Mouse (Mus musculus): ENCODE measurements around the gene Brinp2. TPM values are rescaled to one million over a fixed set of nuclear protein-coding genes. Genes with fewer than 3 reads are reported as not detected.

Gene Brinp2
- polyA plus RNA-seq, 1 experiment from 2014 or later: 0.44 TPM

- H3K27ac ChIP-seq: no peak overlapping the region
- no peak for DNase-seq (ENCODE audit: low spot score)
- no peaks in the 10 kb centered on the region for H3K9me3 ChIP-seq
- no peak overlapping the region for H3K4me3 ChIP-seq
- no peaks in the 10 kb centered on the region for H3K36me3 ChIP-seq
- H3K27me3 ChIP-seq (ENCODE audit: insufficient read depth, poor library complexity, severe bottlenecking): peaks cover 51% of the 10 kb centered on the region
- no peaks in the 10 kb centered on the region for H3K4me1 ChIP-seq
- 72% methylated on average over 5 of the region's 5 CpGs for WGBS
Measured at GRCm38 (mm10) chr1:158353656-158354371, 2.3 kb downstream of the Brinp2 start.

- no peaks in the 10 kb centered on the region for H3K4me1 ChIP-seq
- DNase-seq (ENCODE audit: low spot score): no peak
- no peak overlapping the region for H3K4me3 ChIP-seq
- H3K27me3 ChIP-seq (ENCODE audit: insufficient read depth, poor library complexity, severe bottlenecking): no peaks in the 10 kb centered on the region
- H3K9me3 ChIP-seq: no peaks in the 10 kb centered on the region
- no peak overlapping the region for H3K27ac ChIP-seq
- WGBS: 40% methylated on average over 6 of the region's 6 CpGs
- H3K36me3 ChIP-seq: no peaks in the 10 kb centered on the region
Measured at GRCm38 (mm10) chr1:158343243-158343714, 12.8 kb downstream of the Brinp2 start.

GRCm38 (mm10) chr1:158328839-158329238, 27.3 kb downstream of the Brinp2 start:
- 72% methylated on average over 2 of the region's 2 CpGs for WGBS
- Histone ChIP-seq H3K27me3 (ENCODE audit: insufficient read depth, poor library complexity, severe bottlenecking) (no peaks in the 10 kb centered on the region), H3K27ac (no peak overlapping the region), H3K4me3 (no peak overlapping the region), H3K36me3 (no peaks in the 10 kb centered on the region), H3K4me1 (no peaks in the 10 kb centered on the region), H3K9me3 (no peaks in the 10 kb centered on the region)
- DNase-seq (ENCODE audit: low spot score): no peak

- Histone ChIP-seq H3K9me3 (no peaks in the 10 kb centered on the region), H3K27me3 (ENCODE audit: insufficient read depth, poor library complexity, severe bottlenecking) (no peaks in the 10 kb centered on the region), H3K4me3 (no peak overlapping the region), H3K27ac (no peak overlapping the region), H3K4me1 (no peaks in the 10 kb centered on the region), H3K36me3 (no peaks in the 10 kb centered on the region)
- no peak for DNase-seq (ENCODE audit: low spot score)
- 70% methylated on average over 5 of the region's 5 CpGs for WGBS
Measured at GRCm38 (mm10) chr1:158328126-158328525, 28.0 kb downstream of the Brinp2 start.

GRCm38 (mm10) chr1:158323325-158323724, 32.8 kb downstream of the Brinp2 start:
- H3K27me3 ChIP-seq (ENCODE audit: insufficient read depth, poor library complexity, severe bottlenecking): no peaks in the 10 kb centered on the region
- no peak overlapping the region for H3K27ac ChIP-seq
- DNase-seq (ENCODE audit: low spot score): no peak
- 80% methylated on average over 6 of the region's 6 CpGs for WGBS
- no peaks in the 10 kb centered on the region for H3K36me3 ChIP-seq
- no peaks in the 10 kb centered on the region for H3K9me3 ChIP-seq
- H3K4me3 ChIP-seq: no peak overlapping the region
- no peaks in the 10 kb centered on the region for H3K4me1 ChIP-seq

- H3K27ac ChIP-seq: no peak overlapping the region
- no peaks in the 10 kb centered on the region for H3K27me3 ChIP-seq (ENCODE audit: insufficient read depth, poor library complexity, severe bottlenecking)
- H3K4me3 ChIP-seq: no peak overlapping the region
- 58% methylated on average over 5 of the region's 5 CpGs for WGBS
- H3K36me3 ChIP-seq: no peaks in the 10 kb centered on the region
- no peak for DNase-seq (ENCODE audit: low spot score)
- H3K9me3 ChIP-seq: no peaks in the 10 kb centered on the region
- H3K4me1 ChIP-seq: no peaks in the 10 kb centered on the region
Measured at GRCm38 (mm10) chr1:158310426-158311156, 45.5 kb downstream of the Brinp2 start.

GRCm38 (mm10) chr1:158297042-158297441, 59.1 kb downstream of the Brinp2 start:
- WGBS: 52% methylated on average over 7 of the region's 7 CpGs
- H3K4me3 ChIP-seq: no peak overlapping the region
- no peak overlapping the region for H3K27ac ChIP-seq

GRCm38 (mm10) chr1:158296287-158296931, 59.7 kb downstream of the Brinp2 start:
- H3K27ac ChIP-seq: no peak overlapping the region
- peaks cover 27% of the 10 kb centered on the region for H3K4me1 ChIP-seq
- H3K9me3 ChIP-seq: no peaks in the 10 kb centered on the region
- 39% methylated on average over 8 of the region's 8 CpGs for WGBS
- H3K36me3 ChIP-seq: no peaks in the 10 kb centered on the region
- no peaks in the 10 kb centered on the region for H3K27me3 ChIP-seq (ENCODE audit: insufficient read depth, poor library complexity, severe bottlenecking)
- H3K4me3 ChIP-seq: no peak overlapping the region
- DNase-seq (ENCODE audit: low spot score): no peak

More at GRCm38 (mm10) chr1:158297042-158297441, 59.1 kb downstream of the Brinp2 start:
- peaks cover 26% of the 10 kb centered on the region for H3K4me1 ChIP-seq
- H3K9me3 ChIP-seq: no peaks in the 10 kb centered on the region
- H3K36me3 ChIP-seq: no peaks in the 10 kb centered on the region
- H3K27me3 ChIP-seq (ENCODE audit: insufficient read depth, poor library complexity, severe bottlenecking): no peaks in the 10 kb centered on the region
- no peak for DNase-seq (ENCODE audit: low spot score)

GRCm38 (mm10) chr1:158295270-158295669, 60.9 kb downstream of the Brinp2 start:
- Histone ChIP-seq H3K27ac (peak overlapping the region; percentile 71; the same call in 1 of the 2 replicates), H3K27me3 (ENCODE audit: insufficient read depth, poor library complexity, severe bottlenecking) (no peaks in the 10 kb centered on the region), H3K36me3 (no peaks in the 10 kb centered on the region), H3K4me1 (peaks cover 32% of the 10 kb centered on the region), H3K4me3 (no peak overlapping the region), H3K9me3 (no peaks in the 10 kb centered on the region)
- 34% methylated on average over 16 of the region's 16 CpGs for WGBS
- no peak for DNase-seq (ENCODE audit: low spot score)

GRCm38 (mm10) chr1:158285198-158285597, 70.9 kb downstream of the Brinp2 start:
- H3K4me1 ChIP-seq: no peaks in the 10 kb centered on the region
- H3K27me3 ChIP-seq (ENCODE audit: insufficient read depth, poor library complexity, severe bottlenecking): no peaks in the 10 kb centered on the region
- 76% methylated on average over 3 of the region's 3 CpGs for WGBS
- no peaks in the 10 kb centered on the region for H3K9me3 ChIP-seq
- no peaks in the 10 kb centered on the region for H3K36me3 ChIP-seq
- DNase-seq (ENCODE audit: low spot score): no peak
- no peak overlapping the region for H3K27ac ChIP-seq
- H3K4me3 ChIP-seq: no peak overlapping the region

- no peaks in the 10 kb centered on the region for H3K4me1 ChIP-seq
- no peak overlapping the region for H3K4me3 ChIP-seq
- WGBS: 85% methylated on average over 7 of the region's 7 CpGs
- no peaks in the 10 kb centered on the region for H3K27me3 ChIP-seq (ENCODE audit: insufficient read depth, poor library complexity, severe bottlenecking)
- no peaks in the 10 kb centered on the region for H3K9me3 ChIP-seq
- H3K36me3 ChIP-seq: no peaks in the 10 kb centered on the region
- no peak overlapping the region for H3K27ac ChIP-seq
- no peak for DNase-seq (ENCODE audit: low spot score)
Measured at GRCm38 (mm10) chr1:158283869-158284268, 72.3 kb downstream of the Brinp2 start.

GRCm38 (mm10) chr1:158272058-158272457, 84.1 kb downstream of the Brinp2 start:
- Histone ChIP-seq H3K36me3 (no peaks in the 10 kb centered on the region), H3K4me1 (0 out of 2 replicates have a peak, but pooled peaks cover under 1% of the 10 kb centered on the region), H3K9me3 (no peaks in the 10 kb centered on the region), H3K4me3 (no peak overlapping the region), H3K27me3 (ENCODE audit: insufficient read depth, poor library complexity, severe bottlenecking) (no peaks in the 10 kb centered on the region), H3K27ac (no peak overlapping the region)
- 85% methylated on average over 9 of the region's 9 CpGs for WGBS
- DNase-seq (ENCODE audit: low spot score): no peak

GRCm38 (mm10) chr1:158267020-158267571, 89.0 kb downstream of the Brinp2 start:
- Histone ChIP-seq H3K27ac (no peak overlapping the region), H3K36me3 (no peaks in the 10 kb centered on the region), H3K9me3 (no peaks in the 10 kb centered on the region), H3K27me3 (ENCODE audit: insufficient read depth, poor library complexity, severe bottlenecking) (no peaks in the 10 kb centered on the region), H3K4me3 (no peak overlapping the region), H3K4me1 (0 out of 2 replicates have a peak, but pooled peaks cover 5% of the 10 kb centered on the region)
- WGBS: 54% methylated on average over 8 of the region's 8 CpGs
- DNase-seq (ENCODE audit: low spot score): no peak
